Mouse (Mus musculus) thymus, postnatal 0 days (tissue): ENCODE results near the gene Dtx3. TPM values are rescaled to one million over a fixed set of nuclear protein-coding genes. Genes with fewer than 3 reads are reported as not detected.

Experiments
- DNase-seq: peaks from one replicate; pipeline ENCODE4 v3.0.0-alpha.2; 2015; ENCODE audit warnings: low spot score
- polyA plus RNA-seq: library from polyadenylated mRNA; unstranded; fragments of >200 nt; fragmentation: Nextera tagmentation; extraction: Ambion mirVana; gene quantifications from 2 replicates; pipeline ENCODE4 v1.2.1, GENCODE M21; 2015

The Dtx3 gene
- polyA plus RNA-seq, 1 experiment from 2014 or later: 47.3 TPM

DNA sequence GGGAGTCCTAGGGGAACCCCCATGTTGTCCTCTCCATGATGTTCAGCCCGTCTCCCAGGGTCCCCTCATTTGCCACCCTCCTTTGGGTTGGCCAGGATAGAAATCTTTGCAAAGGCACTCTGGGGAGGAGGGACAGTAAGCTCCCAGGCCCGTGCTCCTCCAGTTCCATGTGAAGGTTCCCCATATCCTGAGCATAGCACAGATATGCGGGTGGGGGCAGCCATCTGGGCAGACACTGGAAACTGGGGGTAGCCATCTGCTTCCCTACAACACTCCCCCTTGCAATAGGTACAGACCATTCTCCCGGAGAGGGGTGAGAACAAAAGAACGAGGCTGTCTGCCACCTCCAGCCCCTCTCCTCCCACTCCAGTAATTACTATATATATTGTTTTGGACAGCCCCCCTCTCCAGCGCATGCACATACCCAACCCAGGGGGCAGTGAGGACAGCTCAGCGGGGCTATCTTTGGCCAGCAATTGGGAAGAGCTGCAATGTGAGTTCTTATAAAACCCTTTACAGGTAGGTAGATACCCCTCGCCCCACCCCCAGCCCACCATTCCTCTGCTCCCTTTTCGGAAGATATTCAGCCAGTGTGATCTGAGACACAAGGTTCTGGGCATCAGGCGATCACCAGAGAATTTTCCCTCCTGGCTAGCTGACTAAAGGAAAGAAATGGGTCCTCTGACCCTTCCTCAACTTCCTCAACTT is 8.0 kb downstream of the Dtx3 start:
- DNase-seq: no peak

- DNase-seq: no peak
Observed at GRCm38 (mm10) chr10:127186451-127186850, 9.1 kb downstream of the Dtx3 start.

DNA sequence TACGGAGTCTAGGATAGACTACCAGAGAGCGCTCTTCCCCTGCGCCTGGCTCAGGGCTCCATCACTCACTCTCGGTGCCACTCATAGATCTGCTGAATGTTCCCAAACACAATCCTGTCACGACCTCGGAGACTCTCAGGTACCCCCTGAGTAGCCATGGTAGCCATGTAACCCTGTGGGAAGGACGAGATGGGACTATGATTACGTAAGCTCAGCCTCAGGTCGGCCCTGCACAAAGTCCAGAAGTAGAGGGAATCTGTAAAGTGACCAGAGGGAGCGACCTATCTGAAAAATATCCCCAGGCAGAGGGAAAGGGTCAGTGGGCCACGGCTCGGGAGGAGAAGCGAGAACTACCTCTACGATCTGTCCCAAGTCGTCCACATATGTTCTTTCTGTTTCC is 10.0 kb downstream of the Dtx3 start:
- no peak for DNase-seq

DNA sequence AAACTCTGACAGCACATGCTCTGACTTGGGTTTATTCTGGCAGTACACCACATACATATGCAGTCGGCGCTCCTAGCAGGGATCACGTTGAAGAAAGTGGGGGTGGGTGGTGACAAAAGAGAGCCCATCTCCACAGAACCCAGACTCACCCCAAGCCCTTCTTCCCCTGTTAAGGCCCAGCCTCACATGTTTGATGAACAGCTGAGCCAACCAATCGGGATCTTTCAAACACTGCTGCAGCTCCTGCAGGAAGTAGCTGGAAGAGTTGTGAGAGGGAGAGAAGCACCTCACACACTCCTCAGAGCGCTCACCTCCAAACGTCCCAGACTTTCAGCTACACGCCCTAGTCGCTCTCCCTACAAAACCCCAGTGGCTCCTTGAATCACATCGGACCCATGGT is 10.4 kb downstream of the Dtx3 start:
- no peak for DNase-seq

DNA sequence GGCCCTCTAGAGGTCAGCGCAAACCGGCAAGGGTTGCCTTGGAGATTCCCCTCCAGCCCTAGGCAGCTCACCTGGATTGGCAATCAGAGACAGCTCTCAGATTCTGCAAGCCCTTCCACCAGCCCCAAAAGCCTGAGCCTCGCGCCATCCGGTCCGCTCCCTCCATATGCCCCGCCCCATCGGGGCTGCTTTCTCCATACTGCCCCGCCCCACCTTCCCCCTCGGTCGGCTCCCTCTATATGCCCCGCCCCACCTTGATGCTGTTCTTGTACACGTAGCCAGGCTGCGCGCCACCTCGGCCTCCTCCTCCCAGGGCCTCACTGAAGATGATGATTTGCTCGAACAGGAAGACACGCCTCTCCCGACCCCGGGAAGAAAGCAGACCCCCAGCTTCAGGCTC is 11.8 kb downstream of the Dtx3 start:
- DNase-seq: no peak

GRCm38 (mm10) chr10:127182624-127183023 is 12.9 kb downstream of the Dtx3 start:
- DNase-seq: no peak

- no peak for DNase-seq
Observed at GRCm38 (mm10) chr10:127181566-127181965, 14.0 kb downstream of the Dtx3 start.

DNA sequence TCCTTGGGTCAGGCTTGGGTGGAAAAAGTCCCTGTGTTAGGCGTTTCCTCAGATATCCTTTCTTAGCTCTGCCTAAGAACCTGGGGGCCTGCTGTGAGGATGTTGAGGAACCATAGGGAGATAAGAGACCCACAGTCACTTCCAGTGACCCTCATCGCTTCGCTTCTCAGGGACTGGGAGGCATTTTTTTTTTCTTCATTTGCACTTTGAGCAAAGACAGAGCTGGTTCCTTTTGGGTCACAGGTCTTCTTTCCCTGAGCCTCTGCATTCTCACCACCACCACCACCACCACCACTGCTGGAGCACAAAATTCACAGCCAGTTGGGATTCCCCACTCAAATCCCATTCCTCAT is 14.9 kb downstream of the Dtx3 start:
- no peak for DNase-seq

GRCm38 (mm10) chr10:127179871-127180694 is 15.4 kb downstream of the Dtx3 start, which contains the start of gene Slc26a10:
TSS of gene Slc26a10 (minus strand) at chr10:127180645.
- DNase-seq: no peak

DNA sequence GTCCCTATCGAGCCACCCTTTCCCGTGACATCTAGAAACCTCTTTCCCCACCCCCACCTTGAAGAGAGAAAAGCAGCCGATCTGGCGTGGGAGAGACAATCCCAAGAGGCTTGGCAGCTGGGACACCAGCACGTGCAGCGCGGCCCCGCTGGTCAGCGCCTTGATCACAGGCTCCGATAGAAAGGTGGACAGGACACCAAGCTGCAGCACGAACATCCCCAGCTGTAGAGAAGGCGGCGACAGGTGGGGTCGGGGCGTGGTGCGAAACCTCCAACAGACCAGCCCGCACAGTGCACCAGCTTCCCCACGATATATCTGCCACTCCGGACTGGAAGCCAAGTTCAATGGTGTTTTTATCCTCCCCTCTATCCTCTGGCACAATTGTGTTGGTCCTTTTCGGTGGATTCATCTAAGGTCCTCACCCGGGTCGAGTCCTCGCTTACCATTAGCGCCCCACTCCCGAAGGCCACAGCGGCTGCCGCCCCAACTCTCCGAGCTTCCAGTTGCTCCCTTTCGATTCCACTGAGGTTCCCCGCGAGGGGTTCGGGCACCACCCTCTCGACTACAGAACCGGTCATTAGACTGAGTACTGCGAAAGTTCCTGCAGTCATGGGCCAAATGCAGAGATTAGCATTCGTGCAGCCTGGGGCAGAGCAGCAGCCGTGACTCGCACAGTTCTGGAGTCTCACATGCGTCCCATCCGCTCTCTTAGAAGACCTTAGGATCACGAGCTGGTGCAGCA is 17.1 kb downstream of the Dtx3 start:
- no peak for DNase-seq

DNA sequence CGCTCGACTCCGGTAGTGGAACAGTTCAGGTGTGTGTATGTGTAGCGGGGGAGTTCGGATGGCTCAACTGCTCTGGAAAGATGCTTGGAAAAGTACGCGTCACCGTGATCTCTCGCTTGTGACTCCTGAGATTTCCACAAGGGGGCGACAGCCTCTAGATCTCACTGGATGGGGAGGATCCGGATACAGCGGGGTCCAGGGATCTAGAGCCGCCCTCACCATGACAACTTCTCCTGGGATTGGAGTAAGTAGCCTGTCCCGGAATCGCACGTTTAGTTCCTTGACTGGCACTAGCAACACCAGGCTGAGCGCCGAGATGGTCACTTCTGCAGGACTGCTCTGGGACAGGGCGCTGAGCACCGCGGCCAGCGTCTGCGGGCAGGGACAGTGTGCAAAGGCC is 17.8 kb downstream of the Dtx3 start:
- DNase-seq: peak; percentile 76

DNA sequence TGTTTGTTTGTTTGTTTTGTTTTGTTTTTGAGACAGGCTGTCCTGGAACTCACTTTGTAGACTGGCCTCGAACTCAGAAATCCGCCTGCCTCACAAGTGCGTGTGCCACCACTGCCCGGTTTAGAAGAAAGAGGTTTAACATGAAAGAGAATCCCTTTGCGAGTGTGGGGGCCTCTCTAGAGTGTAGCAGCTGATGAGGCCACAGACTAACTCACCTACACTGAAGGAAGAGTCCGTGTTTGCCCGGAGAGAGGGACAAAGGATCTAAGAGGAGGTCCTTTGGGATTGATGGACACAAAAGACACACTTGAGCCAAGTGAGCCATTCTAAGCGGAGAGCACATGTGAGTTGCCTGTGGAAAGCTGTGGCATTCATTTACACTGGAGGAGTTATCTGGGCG is 18.3 kb downstream of the Dtx3 start:
- DNase-seq: no peak

- DNase-seq: no peak
Observed at GRCm38 (mm10) chr10:127176756-127177155, 18.8 kb downstream of the Dtx3 start.

- DNase-seq: no peak
Observed at GRCm38 (mm10) chr10:127176228-127176627, 19.3 kb downstream of the Dtx3 start.

DNA sequence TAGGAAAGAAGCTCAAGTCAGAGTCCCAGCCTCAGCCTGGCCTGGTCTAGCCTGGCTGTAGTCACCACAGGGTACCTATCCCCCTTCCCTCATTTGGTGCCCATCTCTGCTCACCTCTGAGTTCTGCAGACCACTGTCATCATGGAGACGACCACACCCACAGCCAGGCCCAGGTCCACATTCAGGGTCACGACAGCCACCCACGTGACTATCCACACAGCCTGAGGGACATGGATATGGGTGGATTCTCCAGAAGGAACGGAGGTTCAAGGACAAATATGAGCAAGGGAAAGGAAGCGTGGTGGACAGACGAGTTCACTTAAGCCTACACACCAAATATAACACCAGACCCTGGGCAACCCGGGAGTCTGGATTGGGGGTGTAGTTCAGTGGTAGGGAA is 21.4 kb downstream of the Dtx3 start:
- DNase-seq: no peak

- DNase-seq: no peak
Observed at GRCm38 (mm10) chr10:127173148-127174065, 22.1 kb downstream of the Dtx3 start.

DNA sequence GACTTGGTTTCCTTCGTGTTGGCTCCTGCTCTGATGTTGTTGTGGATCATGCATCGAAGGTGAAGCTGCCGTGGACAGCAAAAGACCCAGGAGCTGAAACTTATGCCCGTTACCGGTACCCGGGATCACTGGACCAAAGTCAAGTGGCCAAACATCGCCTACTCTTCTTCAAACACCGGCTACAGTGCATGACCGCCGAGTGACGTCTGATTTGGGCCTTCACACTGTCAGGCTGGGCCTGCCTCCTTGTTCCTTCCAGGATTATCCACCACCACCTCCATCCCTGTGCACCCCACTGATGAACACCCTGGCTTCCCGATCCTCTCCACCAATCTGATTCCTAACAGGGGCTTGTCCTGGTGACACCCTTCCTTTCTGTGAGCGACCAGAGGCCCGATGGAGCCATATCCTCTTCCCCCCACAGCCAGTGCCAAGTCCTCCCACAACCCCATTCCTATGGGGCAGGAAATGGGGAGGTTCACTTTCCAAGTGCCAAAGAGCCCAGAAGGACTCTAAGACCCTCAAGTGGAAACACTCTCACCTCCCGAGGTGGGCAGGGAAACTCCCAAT is 23.8 kb downstream of the Dtx3 start:
- no peak for DNase-seq

DNA sequence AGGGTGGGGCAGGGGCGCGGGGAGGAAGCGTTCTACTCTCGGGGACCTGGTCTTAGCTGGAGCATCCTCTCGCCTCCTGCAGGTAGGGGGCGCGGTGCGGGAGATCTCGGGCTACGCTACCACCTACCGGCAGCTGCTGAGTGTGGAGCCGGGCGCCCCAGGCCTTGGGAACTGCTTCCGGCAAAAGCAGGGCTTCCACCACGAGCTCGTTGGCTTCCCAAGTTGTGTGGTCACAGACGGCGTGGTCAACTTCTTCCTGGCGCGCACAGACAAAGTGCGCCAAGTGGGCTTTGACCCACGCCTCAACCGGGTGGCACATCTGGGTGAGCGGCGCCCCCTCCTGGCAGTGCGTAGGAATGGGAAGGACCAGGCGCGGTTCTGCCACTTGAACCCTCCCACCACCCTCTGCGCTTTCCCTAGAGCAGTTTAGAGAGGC is 24.7 kb downstream of the Dtx3 start:
- DNase-seq: peak; percentile 90

DNA sequence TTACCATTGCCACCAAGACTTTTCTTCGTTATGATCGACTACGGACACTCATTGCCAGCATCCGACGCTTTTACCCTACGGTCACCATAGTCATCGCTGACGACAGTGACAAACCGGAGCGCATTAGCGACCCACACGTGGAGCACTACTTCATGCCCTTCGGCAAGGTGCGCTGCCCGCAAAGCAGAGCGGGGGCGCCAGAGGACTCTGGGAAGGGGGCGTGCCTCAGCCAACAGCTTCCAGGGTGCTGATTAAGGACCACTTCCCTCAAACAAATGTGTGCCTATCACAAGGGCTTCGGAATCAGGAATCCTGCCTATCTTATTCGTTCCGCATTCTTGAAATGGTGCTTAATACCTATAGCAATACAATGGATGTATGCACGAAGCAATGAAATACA is 25.5 kb downstream of the Dtx3 start:
- DNase-seq: no peak

- no peak for DNase-seq
Observed at GRCm38 (mm10) chr10:127167614-127168192, 27.8 kb downstream of the Dtx3 start.
